Mouse (Mus musculus) layer of hippocampus, postnatal 25 days (tissue): ENCODE data around the gene Serpinb9. TPM values are rescaled to one million over a fixed set of nuclear protein-coding genes. Genes with fewer than 3 reads are reported as not detected.
A peak's percentile ranks its signal among the peaks of the same experiment; 100 is the strongest.
"Not testable (repeated sequence)": the region's sequence is repeated elsewhere in the genome, so short reads cannot be mapped to it uniquely, and the experiment has no call there.

Experiments
- DNase-seq, 2 experiments: peaks; one replicate each; pipeline ENCODE4 v3.0.0; 2022; ENCODE audit warnings: mixed read lengths in 2 of 2, low spot score in 1 of 2; ENCODE audit errors: extremely low spot score in 1 of 2
- total RNA-seq, 2 experiments: library from RNA; stranded (reverse); gene quantifications; 2 replicates each; pipeline ENCODE4 v1.2.3; 2021

Gene Serpinb9
- total RNA-seq, 2 experiments from 2014 or later, result 4.8 to 5.9 TPM

GRCm38 (mm10) chr13:32995051-32995450, 8.0 kb upstream of the Serpinb9 start:
- DNase-seq, result no peak

- DNase-seq, result no peak
Measured at GRCm38 (mm10) chr13:33001341-33001740, 1.7 kb upstream of the Serpinb9 start.

GRCm38 (mm10) chr13:33003523-33004413, 718 bp downstream of the Serpinb9 start:
- DNase-seq, result peak in 1 of 2 experiments; percentile 2

GRCm38 (mm10) chr13:33004414-33005105, 1.5 kb downstream of the Serpinb9 start:
- peak; percentile 62 to 68 for DNase-seq

- DNase-seq, result no peak
Measured at GRCm38 (mm10) chr13:33005501-33006075, 2.5 kb downstream of the Serpinb9 start.

- DNase-seq, result no peak
Measured at GRCm38 (mm10) chr13:33006555-33006954, 3.5 kb downstream of the Serpinb9 start.

GRCm38 (mm10) chr13:33012395-33012794, 9.3 kb downstream of the Serpinb9 start:
- no peak for DNase-seq

GRCm38 (mm10) chr13:33013271-33013670, 10.2 kb downstream of the Serpinb9 start:
- no peak for DNase-seq

GRCm38 (mm10) chr13:33022371-33022770, 19.3 kb downstream of the Serpinb9 start:
- no peak for DNase-seq

GRCm38 (mm10) chr13:33026427-33027057, 23.5 kb downstream of the Serpinb9 start:
- DNase-seq, result no peak

- no peak for DNase-seq
Measured at GRCm38 (mm10) chr13:33027244-33027643, 24.2 kb downstream of the Serpinb9 start, which contains the start of gene Serpinb9b. Serpinb9b (plus strand) TSS chr13:33027416.

GRCm38 (mm10) chr13:33028146-33028545, 25.1 kb downstream of the Serpinb9 start:
- no peak for DNase-seq

GRCm38 (mm10) chr13:33028550-33028949, 25.5 kb downstream of the Serpinb9 start:
- DNase-seq, result no peak

- DNase-seq, result not testable (repeated sequence)
Measured at GRCm38 (mm10) chr13:33029478-33029877, 26.4 kb downstream of the Serpinb9 start.

GRCm38 (mm10) chr13:33030281-33030680, 27.2 kb downstream of the Serpinb9 start:
- no peak for DNase-seq

GRCm38 (mm10) chr13:33035506-33035905, 32.5 kb downstream of the Serpinb9 start:
- no peak for DNase-seq

- DNase-seq, result no peak
Measured at GRCm38 (mm10) chr13:33043542-33043941, 40.5 kb downstream of the Serpinb9 start.

GRCm38 (mm10) chr13:33047234-33047633, 44.2 kb downstream of the Serpinb9 start:
- no peak for DNase-seq

GRCm38 (mm10) chr13:33048187-33048586, 45.1 kb downstream of the Serpinb9 start:
- no peak for DNase-seq

GRCm38 (mm10) chr13:33051697-33052096, 48.6 kb downstream of the Serpinb9 start:
- no peak for DNase-seq

- no peak for DNase-seq
Measured at GRCm38 (mm10) chr13:33063048-33063447, 60.0 kb downstream of the Serpinb9 start.
